Mouse (Mus musculus) spleen, postnatal 10 days (tissue): Measurements from ENCODE around the gene Acer3.

ENCODE experiments used
- DNase-seq, 2 experiments: peaks; one replicate each; pipeline ENCODE4 v3.0.0; 2021 to 2022; ENCODE audit warnings: low spot score in 2 of 2

Acer3 gene

DNA sequence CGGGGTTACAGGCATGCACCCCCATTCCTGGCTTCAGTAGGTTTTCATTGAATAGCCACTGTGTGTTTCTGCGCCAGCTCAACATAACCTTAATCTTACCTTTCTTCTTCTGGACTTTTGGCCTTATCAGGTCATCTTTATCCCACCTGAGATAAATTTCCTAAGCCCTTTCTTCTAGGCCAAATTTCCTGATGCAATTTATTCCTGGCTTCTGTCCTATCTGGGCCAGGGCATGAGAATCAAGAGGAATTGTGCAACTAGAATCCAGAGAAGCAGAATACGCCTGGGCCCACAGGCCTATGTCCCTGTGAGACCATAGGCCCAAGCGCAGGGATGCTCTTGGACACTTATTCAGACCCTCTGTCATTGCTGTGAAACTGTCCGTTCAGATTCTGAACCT is 12.5 kb upstream of the Acer3 start:
- no peak for DNase-seq

DNA sequence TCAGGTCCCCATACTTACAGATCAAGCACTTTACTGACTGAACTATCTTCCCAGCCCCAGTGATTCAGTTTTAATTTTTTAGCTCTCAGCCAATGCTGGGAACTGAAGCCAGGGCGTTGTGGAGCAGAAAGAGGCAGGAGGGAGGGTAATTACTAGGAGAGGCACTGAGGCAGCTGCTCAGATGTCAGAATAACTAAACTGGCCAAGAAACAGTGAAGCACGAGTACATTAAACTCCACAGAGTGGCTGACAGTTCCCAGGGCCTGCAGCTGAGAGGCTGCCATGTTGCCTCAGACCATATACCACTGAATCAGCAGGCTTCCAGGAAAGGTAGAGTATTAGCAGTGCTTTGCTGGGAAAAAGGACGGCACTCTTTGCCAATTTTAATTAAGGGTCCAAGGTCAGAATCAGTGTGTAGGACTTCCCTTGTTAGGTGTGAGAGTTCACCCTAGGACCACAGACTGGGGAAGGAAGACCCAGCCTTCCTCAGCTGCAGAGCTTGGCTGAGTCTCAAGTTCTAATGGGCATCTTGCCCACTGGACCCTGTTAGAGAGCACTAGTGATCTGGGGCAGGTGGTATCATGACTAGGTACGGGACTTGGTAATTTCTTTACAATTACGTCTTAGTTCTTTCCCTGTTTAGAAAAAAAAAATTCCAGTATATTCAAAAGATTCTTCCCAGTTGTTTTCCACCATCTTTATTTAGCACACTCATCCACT is 11.8 kb upstream of the Acer3 start:
- DNase-seq = no peak

DNA sequence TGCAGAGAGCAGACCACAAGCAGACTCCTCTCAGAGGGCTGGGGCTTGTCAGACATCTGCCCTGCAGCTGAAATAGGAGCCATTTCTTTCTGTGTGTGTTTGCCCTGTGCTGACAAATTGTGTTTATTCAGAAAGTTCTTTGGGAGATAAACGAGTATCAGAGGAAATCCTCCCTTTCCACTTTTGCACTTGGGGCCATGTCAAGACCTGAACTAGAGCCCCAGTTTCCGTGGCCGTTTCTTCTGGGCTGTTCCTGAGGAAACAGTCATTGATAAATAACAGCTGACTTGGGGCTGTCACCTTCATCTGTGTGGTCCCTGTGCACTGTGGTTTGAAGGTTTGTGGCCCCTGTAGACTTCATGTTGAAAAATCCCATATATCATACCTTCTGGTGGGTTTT is 10.9 kb upstream of the Acer3 start:
- no peak for DNase-seq

DNA sequence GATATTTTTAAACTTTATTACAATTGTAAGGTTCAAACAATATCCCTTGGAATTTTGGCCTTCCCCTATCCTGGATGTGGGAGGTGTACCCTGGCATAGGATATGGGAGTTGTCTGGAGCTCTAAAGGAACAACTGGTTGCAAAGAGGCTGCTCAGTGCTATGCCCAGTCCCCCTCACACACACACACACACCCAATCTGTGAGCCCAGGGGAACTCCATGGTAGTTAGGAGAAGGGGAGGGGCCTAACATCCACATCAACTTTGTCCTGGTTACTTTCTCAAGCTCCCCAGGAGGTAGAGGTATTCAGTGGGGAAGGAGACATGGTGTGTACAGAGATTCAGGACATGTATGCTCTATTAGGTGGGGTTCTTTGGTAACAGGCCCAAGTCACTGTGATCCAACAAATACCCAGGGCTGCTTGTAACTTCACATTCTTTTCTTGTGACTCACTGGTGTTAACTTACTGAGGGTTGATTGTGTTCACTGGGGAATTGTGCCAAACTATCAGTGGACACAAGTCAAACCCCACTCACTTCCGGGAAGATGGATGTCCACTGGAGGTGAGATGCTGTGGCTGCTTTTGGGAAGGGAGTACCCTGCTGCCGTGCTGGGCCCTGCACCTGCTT is 9.5 kb upstream of the Acer3 start:
- no peak for DNase-seq

DNA sequence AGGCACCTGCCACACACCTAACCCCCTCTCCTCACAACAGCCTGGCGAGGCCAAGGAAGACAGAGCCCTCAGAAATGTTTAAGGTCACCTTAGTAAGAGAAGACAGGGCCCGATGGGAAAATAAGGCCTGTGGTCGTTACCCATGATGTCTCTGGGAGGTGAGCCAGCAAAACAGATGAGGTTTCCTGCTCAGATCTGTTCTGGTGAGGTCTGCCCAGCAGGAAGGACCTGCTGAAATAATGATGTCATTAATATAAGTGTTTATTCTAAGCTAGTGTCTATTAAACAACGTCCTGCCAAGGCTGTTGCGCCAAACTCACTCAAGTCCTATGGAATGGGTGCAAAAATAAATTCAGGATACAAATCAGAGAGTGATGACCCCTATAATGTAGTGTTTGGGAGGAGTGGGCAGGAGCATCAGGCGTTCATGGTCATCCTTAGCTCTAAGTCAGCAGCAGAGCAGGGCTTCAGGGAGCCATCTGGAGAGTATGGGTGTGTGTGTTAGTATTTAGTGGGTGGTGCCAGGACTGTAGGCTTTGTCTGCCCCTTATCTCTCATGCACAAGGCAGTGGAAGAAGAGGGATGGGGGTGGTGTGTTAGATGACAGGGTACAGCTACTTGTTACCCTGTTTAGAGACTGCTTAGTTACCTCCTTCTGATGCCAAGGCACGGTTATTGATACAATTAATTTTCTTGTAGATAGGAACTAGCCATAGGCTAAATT is 8.8 kb upstream of the Acer3 start:
- DNase-seq = peak; percentile 25 to 55

DNA sequence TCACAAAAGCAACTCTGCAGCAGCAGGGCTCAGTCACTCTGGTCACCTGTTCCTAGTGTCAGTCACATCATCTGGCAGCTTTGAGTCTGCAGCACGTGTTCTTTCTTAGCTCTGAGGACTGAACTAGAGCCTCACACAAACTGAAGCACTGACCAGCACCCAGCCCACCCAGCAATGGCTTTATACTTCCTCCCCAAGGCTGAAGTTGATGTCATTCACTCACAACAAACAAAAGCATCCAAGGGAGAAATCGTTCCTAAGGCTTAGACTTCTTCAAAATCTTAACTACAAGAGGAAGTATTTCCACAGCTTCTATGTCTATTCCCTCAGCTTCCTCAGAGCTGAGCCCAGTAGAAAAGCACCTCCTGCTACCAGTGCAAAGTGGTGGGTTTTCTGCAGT is 7.3 kb upstream of the Acer3 start:
- no peak for DNase-seq

DNA sequence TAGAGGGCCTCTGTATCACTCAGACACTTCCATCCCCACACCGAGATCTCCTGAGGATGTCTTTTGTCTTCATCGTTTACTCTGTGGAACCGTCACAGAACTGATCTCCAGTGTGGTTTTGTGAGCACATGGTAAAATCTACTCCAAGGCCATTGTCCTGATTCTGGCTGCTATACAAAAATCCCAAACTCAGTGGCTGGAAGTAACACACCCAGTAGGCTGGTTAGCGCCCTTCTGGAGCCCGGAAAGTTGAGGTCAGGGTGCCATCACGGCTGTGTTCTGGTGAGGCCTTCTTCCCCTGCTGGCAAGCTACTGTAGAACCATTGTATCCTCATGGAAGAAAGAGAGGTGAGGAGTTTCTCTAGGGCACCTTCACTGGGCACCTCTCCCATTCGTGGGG is 5.0 kb upstream of the Acer3 start:
- no peak for DNase-seq

DNA sequence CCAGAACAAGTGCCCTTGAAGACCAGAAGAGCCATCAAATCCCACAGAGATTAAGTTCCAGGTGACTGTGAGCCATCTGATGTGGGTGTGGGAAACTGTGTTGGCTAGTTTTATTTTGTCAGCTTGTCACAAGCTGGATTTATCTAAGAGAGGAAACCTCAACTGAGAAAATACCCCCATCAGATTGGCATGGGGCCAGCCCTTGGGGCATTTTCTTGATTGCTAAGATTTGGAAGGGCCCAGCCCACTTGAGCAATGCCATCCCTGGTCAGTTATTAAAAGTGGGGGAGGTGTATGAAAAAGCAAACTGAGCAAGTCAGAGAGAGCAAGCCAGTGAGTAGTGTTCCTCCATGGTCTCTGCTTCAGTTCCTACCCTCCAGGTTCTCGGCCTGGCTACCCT is 3.2 kb upstream of the Acer3 start:
- no peak for DNase-seq

DNA sequence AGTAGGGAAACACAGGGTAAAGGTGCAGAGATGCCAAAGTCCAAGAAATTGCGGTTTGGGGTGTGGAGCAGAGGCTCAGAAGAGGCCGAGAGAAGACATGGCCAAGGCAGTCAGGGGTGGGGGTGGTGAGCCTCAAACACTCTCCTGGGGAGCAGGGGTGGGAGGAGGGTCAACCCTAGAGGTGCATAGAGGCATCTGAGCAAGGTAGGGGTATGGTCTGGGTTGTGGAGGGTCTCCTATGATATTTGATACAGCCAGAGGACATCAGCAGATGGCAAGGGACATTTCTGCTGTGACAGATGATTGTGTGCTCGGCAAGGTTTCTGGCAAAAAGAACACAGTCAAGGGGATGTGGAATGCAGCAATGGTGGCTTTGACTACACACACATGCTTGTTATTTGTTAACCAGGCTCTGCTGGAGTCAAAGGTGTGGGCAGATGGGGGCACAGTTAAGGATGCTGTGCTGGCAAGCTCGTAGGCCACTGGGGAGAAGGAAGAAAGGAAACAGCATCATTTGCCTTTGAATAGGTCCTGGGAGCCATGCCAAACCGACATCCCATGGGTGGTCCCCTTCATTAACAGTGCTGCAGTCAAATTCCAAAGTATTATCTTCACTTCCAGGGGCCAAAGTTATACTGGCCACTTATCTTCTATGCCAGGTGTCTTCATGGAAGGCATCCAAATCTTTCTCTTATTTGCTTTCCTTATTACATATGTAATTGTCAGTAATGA is 2.4 kb upstream of the Acer3 start:
- peak in 1 of 2 experiments; percentile 50 for DNase-seq

DNA sequence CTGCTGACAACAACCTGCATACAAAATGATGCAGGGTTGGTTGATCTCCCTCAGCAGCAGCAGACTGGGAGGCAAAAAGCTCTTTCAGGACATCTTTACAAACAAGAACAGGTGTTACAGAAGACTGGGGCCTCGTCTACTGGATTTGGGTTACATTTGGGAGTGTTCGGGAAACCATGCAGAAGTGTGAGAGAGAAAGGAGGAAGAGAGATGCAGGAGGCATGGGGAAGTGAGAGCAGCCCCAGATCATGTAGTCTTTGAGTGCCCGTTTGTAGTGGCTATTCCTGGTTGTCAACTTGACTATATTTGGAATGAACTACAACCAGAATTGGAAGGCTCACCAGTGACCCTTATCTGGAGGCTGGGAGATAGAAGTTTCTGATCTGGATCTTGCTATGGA is 1.4 kb upstream of the Acer3 start:
- no peak for DNase-seq

DNA sequence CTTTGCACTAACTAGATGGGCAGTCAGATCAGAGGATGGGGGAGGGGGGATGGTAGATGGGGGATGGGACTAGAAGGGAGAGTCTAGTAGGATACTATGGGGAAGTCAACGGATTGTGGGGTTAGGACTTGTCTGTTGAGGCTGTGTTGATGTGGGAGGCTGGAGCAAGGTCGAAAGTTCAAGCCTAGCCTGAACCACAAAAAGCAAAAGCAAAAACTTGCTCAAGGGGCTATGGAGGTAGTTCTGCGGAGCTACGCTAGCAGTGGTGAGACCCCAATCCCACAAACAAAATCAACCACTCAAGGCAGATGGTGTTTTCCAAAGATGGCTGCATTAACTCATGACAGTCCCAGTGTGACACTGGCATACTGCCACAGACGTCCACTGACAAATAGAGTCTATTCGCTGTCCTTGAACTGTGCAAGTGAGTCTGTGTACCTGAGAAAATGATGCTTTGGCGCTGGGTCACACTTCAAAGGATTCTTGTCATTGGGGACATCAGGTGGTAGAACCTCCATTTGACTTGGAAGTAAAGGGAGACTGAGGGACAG is 927 bp downstream of the Acer3 start:
- DNase-seq = no peak

DNA sequence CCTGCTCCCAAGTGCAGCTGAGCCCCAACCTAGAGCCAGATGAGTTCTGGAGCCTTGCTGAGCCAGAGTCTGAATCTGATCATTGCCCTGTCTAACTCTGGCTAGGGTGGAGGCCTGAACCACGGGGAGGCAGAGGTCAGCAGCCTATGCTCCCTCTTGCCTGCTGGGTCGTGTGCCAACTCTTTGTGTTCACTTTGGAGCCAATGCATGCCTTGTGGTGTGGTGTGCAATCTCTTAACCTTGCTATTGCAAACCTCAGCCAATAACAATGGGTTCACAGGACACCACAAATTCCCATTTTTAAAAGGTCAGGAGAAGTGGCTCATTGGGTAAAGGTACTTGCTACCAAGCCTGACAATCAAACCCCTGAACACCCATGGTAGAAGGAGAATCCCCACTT is 4.4 kb downstream of the Acer3 start:
- peak in 1 of 2 experiments; percentile 8 for DNase-seq

DNA sequence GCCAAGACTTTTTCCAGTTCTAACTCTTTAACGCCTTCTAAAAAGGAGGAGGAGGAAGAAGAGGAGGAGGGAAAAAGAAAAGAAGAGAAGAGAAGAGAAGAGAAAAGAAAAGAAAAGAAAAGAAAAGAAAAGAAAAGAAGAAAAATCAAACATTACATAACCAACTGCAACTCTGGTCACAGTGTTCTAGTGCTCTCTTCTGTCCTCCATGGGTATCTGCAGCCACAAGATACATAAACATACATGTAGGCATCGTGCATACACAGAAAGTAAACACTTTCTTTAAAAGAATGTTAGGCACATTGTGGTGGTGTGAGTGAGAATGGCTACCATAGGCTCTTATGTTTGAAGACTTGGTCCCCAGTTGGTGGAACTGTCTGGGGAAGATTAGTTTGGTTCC is 5.9 kb downstream of the Acer3 start:
- DNase-seq = no peak

DNA sequence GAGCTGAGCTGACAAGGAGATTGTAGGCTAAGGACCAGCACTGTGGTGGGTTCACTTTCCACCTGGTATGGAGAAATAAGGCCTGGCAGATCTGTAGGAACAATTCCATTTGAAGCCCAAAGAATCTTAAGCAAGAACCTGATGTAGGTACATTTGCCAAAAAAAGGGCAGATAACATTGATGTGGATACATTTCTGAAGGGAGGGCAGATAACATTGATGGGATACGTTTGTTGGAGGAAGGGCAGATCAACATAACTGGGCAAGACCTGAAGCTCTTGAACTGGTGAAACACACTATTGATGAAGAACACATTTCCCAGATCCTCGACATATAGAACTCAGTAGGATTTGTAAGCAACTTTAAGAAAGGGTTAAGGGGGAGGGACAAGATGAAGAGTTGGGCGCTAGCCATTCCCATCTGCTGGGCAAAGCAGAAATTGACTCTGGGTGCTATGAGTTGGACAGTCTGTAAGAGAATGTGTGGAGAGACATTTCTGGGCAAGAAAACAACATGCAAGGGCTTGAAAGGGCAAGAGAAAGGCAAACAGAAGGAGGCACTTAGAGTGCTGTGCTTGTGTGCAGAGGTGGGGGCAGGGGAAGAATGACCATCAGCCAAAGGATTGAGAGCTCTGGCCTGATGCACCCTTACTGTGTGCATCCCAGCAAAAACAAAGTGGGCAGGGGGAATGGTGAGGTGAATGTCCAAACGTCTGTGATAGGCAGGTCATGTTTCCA is 8.7 kb downstream of the Acer3 start:
- no peak for DNase-seq

DNA sequence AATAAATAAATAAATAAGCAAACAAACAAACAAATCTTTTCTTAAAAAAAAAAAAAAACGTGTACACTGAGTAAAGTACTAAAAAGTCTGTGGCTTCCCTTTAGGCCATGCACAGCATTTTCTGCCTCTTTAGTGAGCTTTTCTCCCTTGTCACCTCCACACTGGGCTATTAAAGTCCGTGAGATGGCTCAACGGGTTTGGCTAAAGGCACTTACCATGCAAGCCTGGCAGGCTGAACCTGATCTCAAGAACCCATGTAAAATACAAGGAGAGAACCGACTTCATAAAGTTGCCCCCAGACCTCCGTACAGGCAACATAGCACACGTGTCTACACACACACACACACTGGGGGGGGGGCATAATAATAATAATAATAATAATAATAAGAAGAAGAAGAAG is 10.7 kb downstream of the Acer3 start:
- no peak for DNase-seq

DNA sequence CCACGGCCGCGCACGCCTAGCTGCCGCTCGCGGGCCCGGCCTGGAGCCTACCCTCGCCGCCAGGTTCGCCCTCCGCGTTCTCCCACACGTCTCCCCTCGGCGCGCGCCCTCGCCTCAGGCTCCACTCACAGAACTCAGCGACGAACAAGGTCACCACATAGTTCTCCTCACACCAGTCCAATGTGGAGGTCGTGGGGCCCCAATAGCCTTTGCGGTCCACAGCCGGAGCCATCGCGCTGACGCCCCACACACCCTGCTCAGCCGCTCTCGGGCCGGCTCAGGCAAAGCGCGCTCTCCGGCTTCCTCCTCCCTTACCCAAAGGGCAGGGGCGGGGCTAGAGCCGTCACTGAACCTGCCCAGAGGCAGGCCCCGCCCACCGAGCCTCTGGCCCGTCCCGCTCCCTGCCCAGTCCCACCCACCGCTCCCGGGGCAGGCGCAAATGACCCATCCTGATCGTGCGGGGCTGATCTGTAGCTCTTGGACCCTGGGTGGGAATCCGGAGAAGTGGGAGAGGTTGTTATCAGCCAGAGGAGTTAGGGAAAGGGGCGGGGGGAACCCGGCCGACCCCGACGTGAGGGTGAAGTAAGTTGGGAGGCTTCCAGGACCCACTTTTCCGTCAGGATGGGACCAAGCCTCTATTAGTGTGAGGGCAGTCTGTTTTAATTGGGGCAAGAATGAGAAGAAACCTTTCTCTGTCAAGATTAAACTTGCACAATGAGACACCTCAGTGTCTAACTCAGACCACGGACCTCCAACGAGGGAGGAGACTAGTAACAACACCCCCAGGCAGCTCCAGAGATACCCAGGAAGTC is 11.6 kb downstream of the Acer3 start:
- peak; percentile 97 to 99 for DNase-seq

DNA sequence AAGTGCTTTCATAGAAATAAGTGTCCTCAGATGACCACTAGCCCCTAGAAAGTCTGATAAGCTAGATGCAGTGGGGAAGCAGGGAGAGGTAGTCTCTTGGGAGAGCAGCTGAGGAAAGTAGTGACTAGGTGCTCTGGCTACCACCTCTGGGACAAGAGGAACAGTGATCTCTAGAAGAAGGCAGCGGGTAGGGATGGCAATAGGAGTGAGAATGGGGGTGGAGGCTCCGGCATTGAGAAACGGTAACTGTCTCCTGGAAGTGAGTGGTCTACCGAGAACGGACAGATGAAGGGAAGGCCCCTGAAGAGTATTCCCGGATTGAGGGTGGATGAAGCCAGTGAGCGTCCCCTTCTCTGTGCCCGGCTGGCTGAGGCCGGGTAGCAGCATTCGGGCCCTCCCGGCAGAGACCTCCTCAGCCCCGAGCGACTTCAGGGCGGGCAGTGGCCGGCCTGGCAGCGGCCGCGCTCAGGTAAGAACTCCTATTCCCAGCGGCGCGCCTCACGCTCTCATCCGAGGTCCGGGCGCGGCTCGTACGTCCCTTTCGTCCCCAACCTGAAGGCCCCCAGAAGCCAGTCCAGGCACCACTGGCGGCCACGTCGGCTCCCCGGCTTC is 12.3 kb downstream of the Acer3 start:
- DNase-seq = no peak

DNA sequence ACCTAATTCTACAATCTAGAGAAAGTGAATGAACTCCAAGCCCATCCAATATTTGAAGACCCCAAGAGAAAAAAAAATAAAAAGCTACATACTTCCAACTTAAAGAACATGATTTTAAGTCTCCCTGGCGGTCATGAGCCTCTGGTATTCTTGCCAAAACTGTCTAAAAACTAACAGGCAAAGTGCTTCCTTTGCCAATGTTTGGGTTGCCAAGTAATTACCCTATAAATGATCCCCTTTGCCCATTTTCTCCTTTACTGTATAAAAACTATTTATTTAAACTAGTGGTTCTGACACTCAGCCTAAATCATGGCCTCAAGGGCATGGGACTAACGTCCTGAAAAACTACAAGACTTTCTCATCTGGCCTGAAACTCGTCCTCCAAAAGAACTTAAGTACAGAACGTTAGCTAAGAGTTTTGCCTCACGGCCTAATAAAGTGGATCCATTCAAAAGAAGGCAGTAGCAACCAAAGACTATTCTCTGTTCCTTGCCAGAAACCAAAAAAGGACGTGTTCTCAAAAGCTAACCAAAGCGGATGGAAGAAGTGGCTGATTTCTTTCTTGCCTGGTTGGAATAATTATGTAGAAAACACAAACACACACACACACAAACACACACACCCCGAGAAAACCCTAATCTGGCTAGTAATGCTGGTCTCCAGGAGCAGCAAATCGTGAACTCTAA is 12.9 kb downstream of the Acer3 start:
- no peak for DNase-seq

DNA sequence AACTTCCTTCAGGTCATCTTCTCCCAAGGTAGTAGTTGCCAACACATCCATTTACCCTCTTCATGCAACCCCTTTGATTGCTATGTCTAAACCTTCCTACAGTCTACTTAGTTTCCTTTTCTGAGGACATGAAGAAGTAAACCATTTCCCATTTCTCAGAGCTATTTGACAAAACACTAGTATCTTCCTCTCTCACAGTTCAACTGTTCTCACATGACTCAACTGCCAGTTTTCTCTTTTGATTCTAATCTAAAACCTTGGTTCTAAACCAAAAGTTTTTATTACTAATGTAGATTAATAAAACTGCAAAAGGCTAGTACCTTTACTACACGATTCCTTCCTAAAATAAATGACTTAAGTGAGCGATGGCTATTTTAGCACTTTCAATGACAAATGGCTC is 13.6 kb downstream of the Acer3 start:
- DNase-seq = no peak

DNA sequence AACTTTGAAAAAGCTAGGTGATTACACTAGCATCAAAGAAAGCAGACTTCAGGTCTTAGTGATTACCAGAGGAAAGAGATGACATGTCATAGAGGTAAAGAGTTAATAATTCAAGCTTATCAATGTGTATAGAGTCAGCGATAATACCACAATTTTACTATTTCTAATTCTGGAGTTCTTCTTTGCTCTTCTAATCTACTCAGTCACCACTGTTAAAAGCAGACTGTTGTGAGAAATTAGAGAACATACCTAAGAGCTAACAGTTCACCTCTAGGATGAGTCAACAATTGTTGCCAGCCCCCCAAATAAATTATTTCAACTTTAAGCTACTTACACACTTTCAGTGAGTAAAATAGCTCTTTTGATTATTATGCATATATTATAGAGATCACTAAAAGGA is 28.1 kb downstream of the Acer3 start:
- DNase-seq = no peak
